ENCODE assay signal across 8 mouse cellular contexts in genomic region chr3:85887239-85887827, GRCm38 (mm10). TPM values are rescaled to one million over a fixed set of nuclear protein-coding genes. Genes with fewer than 3 reads are reported as not detected.
DNase-seq lines count a peak whose midpoint lies in the region; ATAC-seq and TF ChIP-seq lines count a peak whose summit lies in the region.

Gene Glt28d2 (minus strand): TSS chr3:85887516.
Gene Gm37240 (minus strand): TSS chr3:85887518.

- peaks cover 8% of the 10 kb centered on the region; the same call in 1 of the 2 replicates for H3K27me3 ChIP-seq in embryonic facial prominence, embryonic 13.5 days
- H3K27me3 ChIP-seq in heart, adult 2 months (ENCODE audit: control insufficient read depth, insufficient read depth, low read length) = no peaks in the 10 kb centered on the region
- no peaks in the 10 kb centered on the region for H3K27me3 ChIP-seq in kidney, adult 2 months (replicated peaks; ENCODE audit: control insufficient read depth, insufficient read depth, low read length)
- peaks cover 16% of the 10 kb centered on the region for H3K27me3 ChIP-seq in limb, embryonic 12.5 days
- H3K27me3 ChIP-seq in midbrain, embryonic 15.5 days (replicated peaks) = peaks cover 30% of the 10 kb centered on the region
- H3K27me3 ChIP-seq in spleen, adult 2 months (ENCODE audit: control insufficient read depth, insufficient read depth, low read length) = 0 out of 2 replicates have a peak, but pooled peaks cover 2% of the 10 kb centered on the region

- peak; percentile 90 for ATAC-seq in embryonic facial prominence, embryonic 13.5 days (ENCODE audit: insufficient number of reproducible peaks, insufficient read depth, low FRiP score, low TSS enrichment, low read depth)
- ATAC-seq in limb, embryonic 12.5 days (ENCODE audit: insufficient number of reproducible peaks, insufficient read depth, low FRiP score, low TSS enrichment, low read depth) = peak; percentile 93
- peak; percentile 88 for ATAC-seq in midbrain, embryonic 15.5 days (replicated peaks)

- WGBS in embryonic facial prominence, embryonic 13.5 days = under 1% methylated on average over 48 of the region's 48 CpGs
- 1% methylated on average over 45 of the region's 48 CpGs for WGBS in heart, adult 2 months
- WGBS in kidney, adult 2 months = 1% methylated on average over 48 of the region's 48 CpGs
- under 1% methylated on average over 46 of the region's 48 CpGs for WGBS in limb, embryonic 12.5 days
- under 1% methylated on average over 46 of the region's 48 CpGs for WGBS in midbrain, embryonic 15.5 days
- WGBS in spleen, adult 2 months = 1% methylated on average over 48 of the region's 48 CpGs

- H3K9ac ChIP-seq in embryonic facial prominence, embryonic 13.5 days = peak within 1 kb of the TSS; percentile 72
- peak within 1 kb of the TSS; percentile 63 for H3K9ac ChIP-seq in heart, adult 2 months (ENCODE audit: low read depth, low read length)
- peak within 1 kb of the TSS; percentile 60 for H3K9ac ChIP-seq in limb, embryonic 12.5 days (replicated peaks)
- H3K9ac ChIP-seq in midbrain, embryonic 15.5 days = peak within 1 kb of the TSS; percentile 12; the same call in 1 of the 2 replicates

- TF ChIP-seq POLR2A in heart, adult 2 months (IDR thresholded peaks at IDR 0.05; ENCODE audit: insufficient read depth, low read depth, low read length) = 0 out of 2 replicates have a peak, but pooled peaks have one; percentile 43
- peak; percentile 28 for TF ChIP-seq POLR2A in kidney, adult 2 months (IDR thresholded peaks at IDR 0.05; ENCODE audit: low read depth, low read length)
- TF ChIP-seq POLR2A in spleen, adult 2 months (IDR thresholded peaks at IDR 0.05; ENCODE audit: low read depth, low read length) = no peak

- peaks cover 1% of the 10 kb centered on the region; the same call in 1 of the 2 replicates for H3K79me2 ChIP-seq in heart, adult 2 months (replicated peaks; ENCODE audit: control insufficient read depth, insufficient read depth, low read length)

- no peak for TF ChIP-seq CTCF in heart, adult 2 months (IDR thresholded peaks at IDR 0.05)
- no peak for TF ChIP-seq CTCF in kidney, adult 2 months (conservative IDR thresholded peaks at IDR 0.05; ENCODE audit: insufficient read depth, insufficient read length, low read depth, low read length)
- no peak for TF ChIP-seq CTCF in spleen, adult 2 months (IDR thresholded peaks at IDR 0.05; ENCODE audit: extremely low read depth, insufficient read depth, insufficient read length, insufficient replicate concordance)

- no peaks in the 10 kb centered on the region for H3K9me3 ChIP-seq in embryonic facial prominence, embryonic 13.5 days
- H3K9me3 ChIP-seq in limb, embryonic 12.5 days = 0 out of 2 replicates have a peak, but pooled peaks cover 3% of the 10 kb centered on the region
- H3K9me3 ChIP-seq in midbrain, embryonic 15.5 days = no peaks in the 10 kb centered on the region

- H3K27ac ChIP-seq in embryonic facial prominence, embryonic 13.5 days = peak within 1 kb of the TSS; percentile 65
- H3K27ac ChIP-seq in heart, adult 2 months = peak within 1 kb of the TSS; percentile 91
- peak within 1 kb of the TSS; percentile 83 for H3K27ac ChIP-seq in kidney, adult 2 months (ENCODE audit: insufficient read depth, low read depth, low read length)
- H3K27ac ChIP-seq in limb, embryonic 12.5 days = 0 out of 2 replicates have a peak within 1 kb of the TSS, but pooled peaks have one; percentile 35
- no peak within 1 kb of the TSS for H3K27ac ChIP-seq in midbrain, embryonic 15.5 days
- H3K27ac ChIP-seq in spleen, adult 2 months (ENCODE audit: insufficient read depth, low read length) = no peak within 1 kb of the TSS

- peak within 1 kb of the TSS; percentile 88 for H3K4me2 ChIP-seq in embryonic facial prominence, embryonic 13.5 days
- H3K4me2 ChIP-seq in limb, embryonic 12.5 days = peak within 1 kb of the TSS; percentile 88
- H3K4me2 ChIP-seq in midbrain, embryonic 15.5 days = peak within 1 kb of the TSS; percentile 94

- intact Hi-C loops in heart, adult 2 months (cut with DNase I) = loop anchor here (2.0 to 5.0 kb wide), 2 partner anchors 23 to 75 kb away; no protein-coding TSS in a partner anchor

- TF ChIP-seq EP300 in heart, adult 2 months (IDR thresholded peaks at IDR 0.05; ENCODE audit: insufficient read depth, low read depth, low read length) = no peak

- peak; percentile 98 for DNase-seq in 3134 (ENCODE audit: extremely low read depth, insufficient read length, low spot score)
- peak; percentile 54 for DNase-seq in adrenal gland, postnatal 4 days (ENCODE audit: low spot score in 2 of 2)
- DNase-seq in heart, adult 2 months = peak; percentile 85 to 90
- peak; percentile 98 for DNase-seq in kidney, adult 2 months
- peak; percentile 71 to 80 for DNase-seq in spleen, adult 2 months (ENCODE audit: low read depth in 1 of 2, low spot score in 2 of 2)

- H3K4me3 ChIP-seq in embryonic facial prominence, embryonic 13.5 days = peak within 1 kb of the TSS; percentile 64
- H3K4me3 ChIP-seq in heart, adult 2 months = peak within 1 kb of the TSS; percentile 70
- peak within 1 kb of the TSS; percentile 67 for H3K4me3 ChIP-seq in kidney, adult 2 months (ENCODE audit: insufficient read depth, low read depth, low read length)
- peak within 1 kb of the TSS; percentile 58 for H3K4me3 ChIP-seq in limb, embryonic 12.5 days (replicated peaks)
- H3K4me3 ChIP-seq in midbrain, embryonic 15.5 days = peak within 1 kb of the TSS; percentile 51
- H3K4me3 ChIP-seq in spleen, adult 2 months (ENCODE audit: extremely low read depth, insufficient read depth, insufficient read length) = peak within 1 kb of the TSS; percentile 46

- no peaks in the 10 kb centered on the region for H3K36me3 ChIP-seq in embryonic facial prominence, embryonic 13.5 days
- H3K36me3 ChIP-seq in heart, adult 2 months (ENCODE audit: control insufficient read depth, insufficient read depth, low read length) = peaks cover 2% of the 10 kb centered on the region; the same call in 1 of the 2 replicates
- H3K36me3 ChIP-seq in kidney, adult 2 months (ENCODE audit: control insufficient read depth, insufficient read depth, low read length) = no peaks in the 10 kb centered on the region
- no peaks in the 10 kb centered on the region for H3K36me3 ChIP-seq in limb, embryonic 12.5 days
- no peaks in the 10 kb centered on the region for H3K36me3 ChIP-seq in midbrain, embryonic 15.5 days (replicated peaks)
- no peaks in the 10 kb centered on the region for H3K36me3 ChIP-seq in spleen, adult 2 months (ENCODE audit: control insufficient read depth, insufficient read depth, low read length)

- H3K4me1 ChIP-seq in embryonic facial prominence, embryonic 13.5 days = peaks cover 20% of the 10 kb centered on the region
- H3K4me1 ChIP-seq in heart, adult 2 months (ENCODE audit: control insufficient read depth, insufficient read depth, low read length) = peaks cover 4% of the 10 kb centered on the region
- H3K4me1 ChIP-seq in kidney, adult 2 months (ENCODE audit: control insufficient read depth, insufficient read depth, low read length) = peaks cover 8% of the 10 kb centered on the region; the same call in 1 of the 2 replicates
- H3K4me1 ChIP-seq in limb, embryonic 12.5 days (replicated peaks) = peaks cover 8% of the 10 kb centered on the region
- H3K4me1 ChIP-seq in midbrain, embryonic 15.5 days = peaks cover 20% of the 10 kb centered on the region
- peaks cover 5% of the 10 kb centered on the region for H3K4me1 ChIP-seq in spleen, adult 2 months (ENCODE audit: control insufficient read depth, insufficient read depth, insufficient read length)

RNA-seq across cellular contexts. Expression of gene Glt28d2, which starts in this region (rescaled TPM):
- 1 to 10 TPM; 2.4 to 2.5 TPM for total RNA-seq in adrenal gland, postnatal 4 days (2021)
- polyA plus RNA-seq in embryonic facial prominence, embryonic 13.5 days (2015; fragmentation: Nextera tagmentation; extraction: Ambion mirVana) = 1.7 and 2.1 TPM in 2 replicates
- 1 to 10 TPM; 6.3 to 8.5 TPM for total RNA-seq in heart, adult 2 months (2021)
- polyA plus RNA-seq in heart, adult 2 months (2012; rRNA removed) = 1.9 and 3.1 TPM in 2 replicates
- 1.7 and 2.1 TPM in 2 replicates for polyA plus RNA-seq in kidney, adult 2 months (2012; rRNA removed)
- polyA plus RNA-seq in limb, embryonic 12.5 days (2016; fragmentation: Nextera tagmentation; extraction: Ambion mirVana) = 1.2 and 1.5 TPM in 2 replicates
- polyA plus RNA-seq in midbrain, embryonic 15.5 days (2015; fragmentation: Nextera tagmentation; extraction: Ambion mirVana) = 0.13 and 0.45 TPM in 2 replicates
- 0.08 and 0.11 TPM in 2 replicates for polyA plus RNA-seq in spleen, adult 2 months (2012; rRNA removed)

RNA-seq across cellular contexts. Expression of gene Gm37240, which starts in this region (rescaled TPM):
- 1 to 10 TPM; 8.0 to 8.3 TPM for total RNA-seq in adrenal gland, postnatal 4 days (2021)
- 6.3 and 6.9 TPM in 2 replicates for polyA plus RNA-seq in embryonic facial prominence, embryonic 13.5 days (2015; fragmentation: Nextera tagmentation; extraction: Ambion mirVana)
- total RNA-seq in heart, adult 2 months (2021) = 10 to 100 TPM; 36.6 to 45.3 TPM
- polyA plus RNA-seq in heart, adult 2 months (2012; rRNA removed) = 21.9 and 25.0 TPM in 2 replicates
- polyA plus RNA-seq in kidney, adult 2 months (2012; rRNA removed) = 5.5 and 10.9 TPM in 2 replicates
- polyA plus RNA-seq in limb, embryonic 12.5 days (2016; fragmentation: Nextera tagmentation; extraction: Ambion mirVana) = 3.4 and 4.8 TPM in 2 replicates
- 0.40 and 0.73 TPM in 2 replicates for polyA plus RNA-seq in midbrain, embryonic 15.5 days (2015; fragmentation: Nextera tagmentation; extraction: Ambion mirVana)
- 0.52 and 1.1 TPM in 2 replicates for polyA plus RNA-seq in spleen, adult 2 months (2012; rRNA removed)

Comparison
In these comparisons a context has a peak if more than half of its experiments do, and no peak if none do; other contexts are left out.
1. RNA of gene Gm37240 (total RNA-seq): 36.6 to 45.3 TPM in heart, adult 2 months; 8.0 to 8.3 TPM in adrenal gland, postnatal 4 days; every median in the first group is over 4 times any median in the second.
2. Peak in ATAC-seq, H3K4me3 ChIP-seq, H3K9ac ChIP-seq and H3K4me2 ChIP-seq in midbrain, embryonic 15.5 days; RNA of the genes that start here not detected or under 1 TPM.
3. H3K27ac ChIP-seq: peak in embryonic facial prominence, embryonic 13.5 days (single experiment), heart, adult 2 months (single experiment), kidney, adult 2 months (single experiment) and limb, embryonic 12.5 days (single experiment); none in midbrain, embryonic 15.5 days (single experiment) and spleen, adult 2 months (single experiment).
4. H3K9ac ChIP-seq: peak in every context shown above with its lines; median percentile 72 in embryonic facial prominence, embryonic 13.5 days; 63 in heart, adult 2 months; 60 in limb, embryonic 12.5 days; 12 in midbrain, embryonic 15.5 days.
5. Peak in every context shown above with its lines, with median percentiles within 50 percentile points of each other: DNase-seq, ATAC-seq, H3K4me2 ChIP-seq and H3K4me3 ChIP-seq.